Mouse (Mus musculus) liver, adult 2 months (tissue): ENCODE data around the gene Hipk3. TPM values are rescaled to one million over a fixed set of nuclear protein-coding genes. Genes with fewer than 3 reads are reported as not detected.

ENCODE experiments used
- DNase-seq: peaks from one replicate; pipeline ENCODE4 v3.0.0-alpha.2; 2011; ENCODE audit warnings: low read depth, low spot score; ENCODE audit errors: extremely low read depth
- H3K27ac ChIP-seq: fragments of 200-500 bp; replicated peaks from 2 replicates; pipeline ENCODE4 v1.5.1; 2012; ENCODE audit warnings: low read depth, mild to moderate bottlenecking, control low read depth, inconsistent platforms, low read length; ENCODE audit not compliant: insufficient read depth
- H3K27me3 ChIP-seq: fragments of 200-500 bp; 2 replicates; pipeline ENCODE4 v1.6.1; 2012; ENCODE audit warnings: mild to moderate bottlenecking, moderate library complexity, low read length, inconsistent platforms; ENCODE audit not compliant: control insufficient read depth, insufficient read depth
- H3K36me3 ChIP-seq: fragments of 200-500 bp; 2 replicates; pipeline ENCODE4 v1.6.1; 2012; ENCODE audit warnings: low read length, inconsistent platforms; ENCODE audit not compliant: control insufficient read depth, insufficient read depth
- H3K4me1 ChIP-seq: fragments of 200-500 bp; 2 replicates; pipeline ENCODE4 v1.6.1; 2011; ENCODE audit warnings: low read length; ENCODE audit not compliant: control insufficient read depth, insufficient read depth
- H3K4me3 ChIP-seq: fragments of 200-500 bp; 2 replicates; pipeline ENCODE4 v1.5.1; 2011; ENCODE audit warnings: low read depth, mild to moderate bottlenecking, control low read depth, low read length, moderate library complexity; ENCODE audit not compliant: insufficient read depth
- H3K79me2 ChIP-seq: fragments of 200-500 bp; 2 replicates; pipeline ENCODE4 v1.6.1; 2012; ENCODE audit warnings: inconsistent platforms, mild to moderate bottlenecking, low read length, moderate library complexity; ENCODE audit not compliant: control insufficient read depth, insufficient read depth
- H3K9ac ChIP-seq: fragments of 200-500 bp; 2 replicates; pipeline ENCODE4 v1.6.1; 2012; ENCODE audit warnings: low read depth, mild to moderate bottlenecking, control low read depth, inconsistent platforms, low read length
- CTCF ChIP-seq: fragments of 200-500 bp; IDR thresholded peaks from 2 replicates; pipeline ENCODE4 v1.5.1; 2011; ENCODE audit warnings: low read depth, low read length, control low read depth
- POLR2A ChIP-seq: fragments of 200-500 bp; IDR thresholded peaks from 2 replicates; pipeline ENCODE4 v1.6.1; 2011; ENCODE audit warnings: low read length, control low read depth; ENCODE audit not compliant: insufficient read depth; ENCODE audit errors: extremely low read depth
- WGBS: fragments of 180-500 bp; shearing (Covaris S2); methylation state at CpG from one replicate; pipeline ENCODE4 v1.1.7; 2018; 5-methylcytosine and 5-hydroxymethylcytosine counted together
- polyA plus RNA-seq: library from polyadenylated mRNA; depleted of rRNA; stranded (reverse); fragments of >200 nt; gene quantifications from 2 replicates; pipeline ENCODE4 v1.2.3, GENCODE M21; 2012
- total RNA-seq: library from RNA; depleted of rRNA; stranded (reverse); fragments of >200 nt; gene quantifications from 2 replicates; pipeline ENCODE4 v1.2.3, GENCODE M21; 2014

Hipk3 gene
- total and polyA plus RNA-seq, 2 experiments, result 14.9 to 41.0 TPM

- no peak overlapping the region for H3K4me3 ChIP-seq
- peaks cover 17% of the 10 kb centered on the region for H3K4me1 ChIP-seq
- WGBS, result 76% methylated on average over 5 of the region's 5 CpGs
- no peak for DNase-seq
- peaks cover 32% of the 10 kb centered on the region for H3K79me2 ChIP-seq
- H3K36me3 ChIP-seq, result peaks cover 1% of the 10 kb centered on the region; the same call in 1 of the 2 replicates
- TF ChIP-seq CTCF (no peak), POLR2A (no peak)
- H3K9ac ChIP-seq, result no peak overlapping the region
- no peak overlapping the region for H3K27ac ChIP-seq
- no peaks in the 10 kb centered on the region for H3K27me3 ChIP-seq
Measured at GRCm38 (mm10) chr2:104468419-104468818, 25.8 kb downstream of the Hipk3 start.

GRCm38 (mm10) chr2:104466908-104467616, 27.2 kb downstream of the Hipk3 start:
- Histone ChIP-seq H3K27me3 (no peaks in the 10 kb centered on the region), H3K79me2 (peaks cover 33% of the 10 kb centered on the region; the same call in 1 of the 2 replicates), H3K27ac (no peak overlapping the region), H3K4me1 (peaks cover 17% of the 10 kb centered on the region), H3K9ac (no peak overlapping the region), H3K36me3 (peaks cover 1% of the 10 kb centered on the region; the same call in 1 of the 2 replicates), H3K4me3 (no peak overlapping the region)
- no peak for DNase-seq
- 73% methylated on average over 9 of the region's 9 CpGs for WGBS
- no peak for TF ChIP-seq CTCF
- no peak for TF ChIP-seq POLR2A

- H3K79me2 ChIP-seq, result peaks cover 30% of the 10 kb centered on the region; the same call in 1 of the 2 replicates
- no peaks in the 10 kb centered on the region for H3K27me3 ChIP-seq
- H3K4me3 ChIP-seq, result no peak overlapping the region
- peaks cover 12% of the 10 kb centered on the region for H3K4me1 ChIP-seq
- no peak overlapping the region for H3K27ac ChIP-seq
- no peak overlapping the region for H3K9ac ChIP-seq
- no peak for TF ChIP-seq POLR2A
- no peak for TF ChIP-seq CTCF
- no peak for DNase-seq
- WGBS, result 93% methylated on average over 8 of the region's 8 CpGs
- H3K36me3 ChIP-seq, result peaks cover 1% of the 10 kb centered on the region; the same call in 1 of the 2 replicates
Measured at GRCm38 (mm10) chr2:104465639-104466430, 28.4 kb downstream of the Hipk3 start.

GRCm38 (mm10) chr2:104460021-104460420, 34.2 kb downstream of the Hipk3 start:
- Histone ChIP-seq H3K4me1 (peaks cover 12% of the 10 kb centered on the region), H3K27ac (no peak overlapping the region), H3K4me3 (no peak overlapping the region), H3K27me3 (no peaks in the 10 kb centered on the region), H3K36me3 (no peaks in the 10 kb centered on the region), H3K9ac (no peak overlapping the region), H3K79me2 (peaks cover 34% of the 10 kb centered on the region)
- 50% methylated on average over 3 of the region's 3 CpGs for WGBS
- TF ChIP-seq CTCF (no peak), POLR2A (no peak)
- no peak for DNase-seq

GRCm38 (mm10) chr2:104458569-104459332, 35.5 kb downstream of the Hipk3 start:
- Histone ChIP-seq H3K27ac (no peak overlapping the region), H3K36me3 (no peaks in the 10 kb centered on the region), H3K4me1 (peaks cover 12% of the 10 kb centered on the region; the same call in 1 of the 2 replicates), H3K4me3 (no peak overlapping the region), H3K79me2 (peaks cover 35% of the 10 kb centered on the region), H3K27me3 (no peaks in the 10 kb centered on the region), H3K9ac (no peak overlapping the region)
- DNase-seq, result no peak
- WGBS, result 89% methylated on average over 8 of the region's 8 CpGs
- TF ChIP-seq CTCF, result no peak
- TF ChIP-seq POLR2A, result no peak
